Mouse (Mus musculus): ENCODE measurements around the gene Tmem14c.

Gene Tmem14c

DNA sequence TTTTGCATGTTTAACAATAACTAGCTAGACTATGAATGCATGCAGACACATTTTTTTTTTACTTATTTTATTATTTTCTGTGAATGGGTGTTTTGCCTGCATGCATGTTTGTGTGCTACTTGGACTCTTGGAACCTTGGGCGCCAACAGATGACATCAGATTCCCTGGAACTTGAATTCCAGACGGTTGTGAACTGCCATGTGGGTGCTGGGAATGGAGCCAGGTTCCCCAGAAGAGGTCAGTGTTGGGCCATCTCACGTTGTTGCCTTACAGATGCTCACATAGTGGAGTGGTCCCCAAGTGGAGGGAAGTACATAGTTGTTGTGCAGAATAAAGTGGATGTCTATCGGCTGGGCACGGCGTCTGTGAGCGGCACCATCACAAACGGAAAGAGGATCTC, 7.1 kb upstream of the Tmem14c start:
- no peak for DNase-seq

DNA sequence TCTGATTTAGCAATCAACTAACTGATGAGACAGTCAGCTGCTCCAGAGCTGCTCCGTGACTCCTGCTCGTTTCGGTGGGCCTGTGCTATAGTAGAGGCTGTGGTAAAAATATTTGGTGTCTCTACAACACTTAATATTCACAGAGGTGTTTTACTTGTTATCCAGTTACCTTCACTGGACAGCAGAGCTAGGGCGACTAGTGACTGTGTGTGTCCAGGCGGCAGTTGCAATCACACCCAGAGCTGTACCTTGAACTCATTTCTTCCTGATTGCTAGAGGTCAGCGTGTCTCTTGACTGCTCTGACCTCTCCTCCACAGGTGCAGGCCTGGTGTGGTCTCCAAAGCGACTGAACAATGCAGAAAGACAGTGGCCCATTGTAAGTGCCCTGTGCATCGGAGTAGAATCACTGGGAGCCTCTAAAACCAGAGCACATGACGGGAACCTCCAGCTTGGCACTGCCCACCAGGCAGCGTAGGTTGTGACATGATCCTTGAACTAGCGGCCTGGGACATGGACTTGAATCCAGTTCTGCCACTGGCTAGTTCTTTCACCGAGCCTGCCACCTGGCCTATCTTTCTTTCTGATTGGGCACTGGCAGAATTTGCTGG, 809 bp downstream of the Tmem14c start:
- DNase-seq: no peak

DNA sequence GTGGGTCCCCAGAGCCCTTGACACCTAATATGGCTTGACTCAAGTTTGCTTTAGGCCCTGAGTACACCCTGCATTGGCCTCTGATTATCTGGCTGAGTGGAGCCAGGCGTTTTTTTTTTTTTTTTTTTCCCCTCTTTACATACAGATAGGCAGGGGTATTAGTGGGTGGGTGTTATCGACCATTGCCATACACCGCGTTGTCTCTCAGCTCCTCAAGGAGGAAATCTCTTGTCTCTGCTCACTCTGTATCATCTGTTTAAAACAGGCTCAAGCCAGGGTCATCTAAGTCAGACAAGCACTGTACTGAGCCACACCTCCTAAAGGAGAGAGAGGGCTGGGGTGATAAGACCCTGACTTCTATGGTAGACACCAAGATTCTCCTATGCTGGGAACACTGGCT, 1.7 kb downstream of the Tmem14c start:
- no peak for DNase-seq

DNA sequence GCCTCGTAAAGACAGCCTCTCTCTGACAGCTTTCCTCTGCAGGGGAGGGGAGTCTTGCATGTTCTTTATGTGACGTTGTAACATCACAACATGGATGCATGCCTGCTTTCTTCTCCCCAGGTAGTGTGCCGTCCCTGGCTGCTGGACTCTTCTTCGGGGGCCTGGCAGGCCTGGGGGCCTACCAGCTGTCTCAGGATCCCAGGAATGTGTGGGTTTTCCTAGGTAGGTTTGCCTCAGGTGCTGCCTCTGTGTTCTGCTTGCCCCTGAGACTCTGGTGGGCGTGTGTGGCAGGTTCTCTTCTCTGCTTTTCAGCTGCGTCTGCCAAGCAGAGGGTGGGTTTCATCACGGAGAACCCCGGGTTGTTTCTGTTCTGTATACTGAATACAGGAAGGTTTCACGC, 2.1 kb downstream of the Tmem14c start:
- DNase-seq: no peak

DNA sequence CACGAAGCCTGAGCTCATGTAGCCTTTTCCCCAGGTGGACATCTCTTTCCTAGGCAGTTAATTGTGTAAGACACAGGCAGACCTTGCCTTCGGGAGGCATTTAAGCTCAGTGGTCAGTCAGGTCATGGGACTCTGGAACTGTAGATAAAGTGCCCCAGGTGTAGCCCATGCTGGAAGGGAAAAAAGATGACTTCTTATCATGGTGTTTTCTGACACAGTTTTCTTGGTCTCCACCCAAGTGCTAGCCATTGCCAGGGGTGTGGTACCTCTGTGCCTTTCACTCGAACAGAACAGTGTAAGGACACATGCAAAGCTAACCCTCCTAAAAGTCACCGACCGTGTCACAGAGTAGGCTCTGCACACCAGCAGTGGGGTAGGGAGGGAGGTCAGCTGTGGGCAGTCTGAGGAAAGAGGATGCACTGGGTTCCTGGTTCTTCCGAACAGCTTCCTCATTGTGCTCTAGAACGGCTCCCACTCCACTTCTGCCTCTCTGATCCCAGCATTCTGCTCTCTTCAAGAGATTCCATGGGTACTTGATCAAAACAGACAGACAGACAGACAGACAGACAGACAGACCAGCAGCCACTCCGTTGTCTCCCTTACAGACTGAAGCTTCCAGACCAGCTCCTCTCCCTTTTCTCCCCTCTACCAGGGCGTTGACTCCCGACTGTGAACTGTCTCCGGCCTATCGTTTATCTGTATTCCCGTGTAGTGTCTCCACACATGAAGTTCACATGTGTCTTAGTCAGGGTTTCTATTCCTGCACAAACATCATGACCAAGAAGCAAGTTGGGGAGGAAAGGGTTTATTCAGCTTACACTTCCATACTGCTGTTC, 2.9 kb downstream of the Tmem14c start:
- no peak for DNase-seq

DNA sequence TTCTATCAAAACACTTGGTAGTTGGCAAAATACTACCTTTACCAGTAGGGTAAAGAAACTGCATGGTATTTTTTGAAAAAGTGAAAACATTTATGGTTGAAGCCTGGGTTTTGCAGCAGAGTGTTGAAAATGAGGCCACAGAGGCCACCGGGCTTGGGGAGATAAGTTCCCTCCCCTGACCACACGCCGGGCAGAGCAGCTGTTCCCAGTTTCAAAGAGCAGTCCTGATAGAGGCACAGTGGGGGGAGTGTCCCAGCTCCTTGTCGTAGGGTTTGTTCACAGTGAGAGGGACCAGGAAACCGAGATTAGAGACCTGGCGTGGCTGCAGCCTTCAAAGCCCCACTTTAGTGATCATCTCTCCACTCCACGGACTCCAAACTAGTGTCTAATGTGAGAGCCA, 4.4 kb downstream of the Tmem14c start:
- no peak for DNase-seq

DNA sequence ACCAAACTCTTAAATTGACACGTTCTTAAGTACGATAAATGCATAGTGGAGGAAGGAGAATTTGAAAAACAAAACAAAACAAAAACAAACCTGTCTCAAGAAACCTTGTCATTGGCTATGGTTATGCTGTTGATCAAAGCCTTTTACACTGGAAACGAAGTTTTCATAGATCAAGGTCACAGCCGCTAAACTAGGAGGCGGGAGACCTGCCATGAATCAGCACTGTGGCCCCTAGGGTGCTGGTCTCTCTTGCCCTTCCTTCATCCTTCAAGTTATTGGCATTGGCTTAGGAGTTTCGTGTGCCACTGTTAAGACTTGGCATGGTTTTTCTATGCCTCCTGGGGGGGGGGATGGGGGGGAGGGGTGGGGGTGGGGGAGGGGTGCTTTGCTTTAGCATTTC, 5.5 kb downstream of the Tmem14c start:
- no peak for DNase-seq

DNA sequence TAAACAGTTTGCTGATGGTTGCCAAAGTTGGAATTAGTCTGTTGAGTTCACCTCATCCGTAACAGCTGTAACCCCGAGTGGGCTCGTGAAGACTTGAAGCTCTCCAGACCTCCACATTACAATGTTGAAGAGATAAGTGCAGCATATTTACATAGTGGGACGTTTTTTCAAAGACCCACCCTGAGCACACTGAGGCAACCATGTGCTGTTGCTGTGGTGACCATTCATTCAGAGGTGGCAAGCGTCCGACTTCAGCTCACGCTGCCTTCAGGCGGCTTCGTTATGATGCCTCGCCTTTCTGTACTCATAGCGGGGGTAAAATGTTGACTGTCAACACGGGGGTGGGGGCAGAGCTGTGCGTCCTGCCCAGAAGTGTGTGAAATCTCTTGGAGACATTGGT, 6.0 kb downstream of the Tmem14c start:
- DNase-seq: no peak

DNA sequence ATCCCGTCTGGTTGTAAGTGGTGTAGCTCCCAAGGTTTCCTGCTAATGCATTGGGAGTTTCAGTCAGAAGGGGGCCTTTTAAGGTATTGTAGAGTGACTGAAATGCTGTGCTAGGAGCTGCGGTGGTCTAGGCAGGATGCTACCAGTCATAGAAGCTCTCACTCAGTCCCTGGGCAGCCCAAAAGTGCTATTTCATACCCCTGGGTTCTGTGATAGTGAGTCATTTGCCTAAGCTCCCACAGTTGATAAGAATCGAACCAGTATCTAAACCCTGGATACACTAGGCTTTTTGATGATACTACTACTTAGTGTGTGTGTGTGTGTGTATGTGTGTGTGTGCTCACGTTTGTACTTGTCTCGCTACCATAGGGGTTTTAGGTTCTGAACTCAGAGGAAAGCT, 14.0 kb downstream of the Tmem14c start:
- DNase-seq: no peak

DNA sequence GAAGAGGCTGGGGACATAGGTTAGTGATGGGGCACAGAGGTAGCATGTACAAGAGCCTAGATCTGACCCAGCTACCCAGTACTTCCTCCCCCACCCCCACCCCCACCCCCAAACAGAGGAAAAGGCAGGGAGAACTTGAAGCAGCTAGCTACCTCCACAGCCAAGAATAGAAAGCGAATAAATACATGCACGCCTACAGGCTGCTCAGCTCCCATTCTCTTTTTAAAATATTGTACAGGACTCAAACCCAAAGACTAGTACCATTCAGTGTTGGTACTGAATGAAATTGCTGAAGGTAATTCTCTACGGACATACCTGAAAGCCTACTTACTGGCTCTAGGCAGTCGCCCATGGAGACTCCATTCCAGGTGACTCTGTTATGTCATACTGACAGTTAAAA, 26.4 kb downstream of the Tmem14c start:
- no peak for DNase-seq

DNA sequence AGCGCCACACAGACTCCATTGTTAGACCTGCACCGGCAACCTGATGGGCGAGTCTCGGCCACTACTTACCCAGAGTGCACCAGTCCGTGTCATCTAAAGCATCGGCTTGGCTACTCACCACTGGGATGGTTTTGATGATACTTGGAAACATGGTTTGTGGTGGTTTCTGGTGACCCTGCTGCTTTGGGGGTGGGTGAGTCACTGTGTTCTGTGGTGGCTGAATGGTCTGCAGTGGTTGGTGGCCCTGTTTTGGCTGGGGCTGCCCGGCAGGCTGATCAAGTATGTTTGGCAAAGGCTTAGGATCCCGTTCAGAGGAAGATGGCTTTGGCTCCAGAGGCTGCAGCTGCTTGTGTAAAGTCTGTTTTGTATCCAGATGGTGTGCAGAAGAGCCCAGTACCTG, 29.8 kb downstream of the Tmem14c start:
- DNase-seq: no peak

DNA sequence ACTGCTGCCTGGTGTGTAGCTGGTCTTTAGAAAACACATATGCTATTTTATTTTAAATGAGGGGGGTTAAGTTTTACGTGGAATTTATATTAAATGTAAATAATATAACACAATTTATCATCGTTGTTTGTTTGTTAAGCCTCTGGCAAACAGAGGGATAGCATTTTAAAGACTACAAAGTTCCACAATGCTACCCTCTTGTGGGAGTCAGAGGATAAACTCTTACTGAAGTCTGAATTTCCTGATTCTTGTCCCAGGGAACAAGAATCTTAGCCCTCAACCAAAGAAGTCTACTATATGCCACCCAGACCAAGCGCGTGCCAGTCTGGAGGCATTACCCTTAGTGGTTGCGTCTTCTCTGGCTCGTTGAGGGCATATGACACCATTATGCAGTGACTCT, 31.2 kb downstream of the Tmem14c start:
- no peak for DNase-seq

DNA sequence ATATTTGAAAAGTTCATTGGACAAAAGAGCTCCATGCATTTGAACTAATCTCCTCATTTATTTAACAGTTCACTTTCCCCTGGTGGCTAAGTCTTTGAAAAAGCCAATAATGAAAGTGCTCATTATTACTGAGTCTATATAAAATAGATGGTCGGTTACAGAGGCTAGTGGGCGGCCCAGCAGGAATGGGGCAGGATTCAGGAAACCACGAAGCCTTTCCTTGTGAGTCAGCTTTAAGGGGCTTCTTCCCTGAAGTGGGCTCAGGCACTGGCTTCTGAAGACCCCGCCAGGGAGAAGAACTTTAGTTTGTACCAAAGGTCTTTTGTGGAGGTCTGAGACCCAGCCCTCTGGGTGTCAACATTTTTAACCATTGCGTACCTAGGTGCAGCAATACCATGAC, 35.9 kb downstream of the Tmem14c start:
- DNase-seq: no peak

DNA sequence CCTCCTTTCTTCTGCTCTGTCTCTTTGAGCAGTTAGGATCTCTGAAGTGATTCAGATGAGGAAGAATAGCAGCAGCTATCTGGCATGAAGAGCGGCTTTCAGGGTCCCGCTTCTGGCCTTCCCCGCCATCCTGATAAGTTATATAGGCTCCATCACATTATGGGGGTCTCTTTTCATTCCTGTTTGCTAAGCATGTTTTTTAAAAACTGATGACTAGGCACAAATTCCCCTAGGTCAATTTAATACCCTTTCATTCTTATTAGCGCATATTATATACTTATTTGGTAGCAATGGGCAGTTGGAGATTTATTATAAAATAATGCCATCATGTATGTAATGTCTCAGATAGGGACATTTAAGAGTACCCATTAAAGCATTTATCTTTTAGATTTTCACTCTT, 51.5 kb downstream of the Tmem14c start:
- DNase-seq: no peak

DNA sequence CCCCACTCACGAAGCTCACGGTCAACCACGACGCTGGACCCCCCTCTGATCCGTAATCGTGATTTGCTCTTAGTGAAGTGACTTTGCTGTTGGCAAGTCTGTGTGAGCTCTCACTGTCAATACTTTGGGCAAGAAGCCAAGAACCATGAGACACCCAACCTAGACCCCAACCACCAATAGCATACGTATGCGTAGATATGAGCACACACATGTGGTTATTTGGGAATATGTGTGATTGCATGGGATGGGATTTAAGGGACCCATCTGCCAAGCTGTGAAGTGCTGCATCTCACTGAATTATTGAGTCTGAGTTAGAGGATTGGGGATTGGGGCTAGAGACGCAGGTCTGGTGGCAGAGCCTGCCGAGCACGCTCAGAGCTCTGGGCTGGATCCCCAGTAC, 55.5 kb downstream of the Tmem14c start:
- no peak for DNase-seq
